Mouse (Mus musculus) MEL (cell line): Measurements from ENCODE around the gene Slc4a4. TPM values are rescaled to one million over a fixed set of nuclear protein-coding genes. Genes with fewer than 3 reads are reported as not detected.

Experiments
- DNase-seq: peaks from one replicate; pipeline ENCODE4 v3.0.0; 2011; ENCODE audit warnings: low read depth, low spot score
- H3K27ac ChIP-seq: 2 replicates; pipeline ENCODE4 v1.5.1; 2012; ENCODE audit warnings: low read depth, mild to moderate bottlenecking, control low read depth, low read length, moderate library complexity; ENCODE audit not compliant: control insufficient read depth
- H3K27me3 ChIP-seq, 2 experiments: fragments of 150-350 bp in 1 of 2; sonication (generic) in 1 of 2; 2 replicates each; pipeline ENCODE4 v1.6.1; 2012; ENCODE audit warnings: low read length in 2 of 2, mild to moderate bottlenecking in 2 of 2, improper control_type of control experiment in 1 of 2, moderate library complexity in 1 of 2; ENCODE audit not compliant: insufficient read depth in 2 of 2, control insufficient read depth in 1 of 2
- H3K36me3 ChIP-seq, 2 experiments: 2 replicates each; pipeline ENCODE4 v1.6.1; 2012 to 2014; ENCODE audit warnings: low read length in 2 of 2, improper control_type of control experiment in 1 of 2, inconsistent platforms in 1 of 2, mild to moderate bottlenecking in 1 of 2; ENCODE audit not compliant: insufficient read depth in 2 of 2, control insufficient read depth in 1 of 2
- H3K4me1 ChIP-seq, 2 experiments: fragments of 150-350 bp in 1 of 2; sonication (generic) in 1 of 2; 2 replicates each; pipeline ENCODE4 v1.6.1; 2012; ENCODE audit warnings: low read length in 2 of 2, improper control_type of control experiment in 1 of 2, mild to moderate bottlenecking in 1 of 2; ENCODE audit not compliant: insufficient read depth in 2 of 2, control insufficient read depth in 1 of 2
- H3K4me3 ChIP-seq, 2 experiments: fragments of 150-350 bp in 1 of 2; sonication (generic) in 1 of 2; 2 replicates each; pipeline ENCODE4 v1.5.1; 2012; ENCODE audit warnings: low read depth in 2 of 2, low read length in 2 of 2, mild to moderate bottlenecking in 2 of 2, moderate library complexity in 2 of 2, control low read depth in 1 of 2, improper control_type of control experiment in 1 of 2; ENCODE audit not compliant: control insufficient read depth in 1 of 2, insufficient read depth in 1 of 2
- H3K79me2 ChIP-seq: 2 replicates; pipeline ENCODE4 v1.6.1; 2012; ENCODE audit warnings: mild to moderate bottlenecking, low read length, moderate library complexity; ENCODE audit not compliant: control insufficient read depth, poor library complexity, insufficient read depth
- H3K9ac ChIP-seq: 2 replicates; pipeline ENCODE4 v1.6.1; 2012; ENCODE audit warnings: low read depth, mild to moderate bottlenecking, control low read depth, low read length, moderate library complexity; ENCODE audit not compliant: control insufficient read depth, poor library complexity, severe bottlenecking
- H3K9me3 ChIP-seq: fragments of 150-350 bp; sonication (generic); replicated peaks from 2 replicates; pipeline ENCODE4 v1.6.1; 2012; ENCODE audit warnings: mild to moderate bottlenecking, low read length, improper control_type of control experiment, moderate library complexity; ENCODE audit not compliant: insufficient read depth
- CHD1 ChIP-seq: IDR thresholded peaks from 2 replicates; pipeline ENCODE4 v1.6.1; 2012; ENCODE audit warnings: low read depth, mild to moderate bottlenecking, inconsistent platforms, low read length, improper control_type of control experiment
- CHD2 ChIP-seq: IDR thresholded peaks from 2 replicates; pipeline ENCODE4 v1.6.1; 2011; ENCODE audit warnings: low read length, improper control_type of control experiment
- CTCF ChIP-seq, 3 experiments: IDR thresholded peaks in 2 of 3; conservative IDR thresholded peaks in 1 of 3; 2 replicates each; pipeline ENCODE4 v1.5.1; 2011 to 2012; ENCODE audit warnings: low read length in 3 of 3, low read depth in 2 of 3, mild to moderate bottlenecking in 2 of 3, improper control_type of control experiment in 1 of 3, inconsistent platforms in 1 of 3, mixed read lengths in 1 of 3, moderate library complexity in 1 of 3; ENCODE audit not compliant: control insufficient read depth in 1 of 3, insufficient read depth in 1 of 3, poor library complexity in 1 of 3, severe bottlenecking in 1 of 3
- ELF1 ChIP-seq: IDR thresholded peaks from 2 replicates; pipeline ENCODE4 v1.6.1; 2014; ENCODE audit warnings: low read depth, mild to moderate bottlenecking, inconsistent platforms, low read length, improper control_type of control experiment, moderate library complexity
- EP300 ChIP-seq, 2 experiments: IDR thresholded peaks; 2 replicates each; pipeline ENCODE4 v1.6.1; 2011; ENCODE audit warnings: improper control_type of control experiment in 2 of 2, low read length in 2 of 2, low read depth in 1 of 2, mild to moderate bottlenecking in 1 of 2
- ETS1 ChIP-seq: IDR thresholded peaks from 2 replicates; pipeline ENCODE4 v1.6.1; 2012; ENCODE audit warnings: low read depth, mild to moderate bottlenecking, inconsistent platforms, low read length, improper control_type of control experiment, moderate library complexity
- GABPA ChIP-seq: IDR thresholded peaks from 2 replicates; pipeline ENCODE4 v1.6.1; 2012; ENCODE audit warnings: low read depth, mild to moderate bottlenecking, inconsistent platforms, low read length, improper control_type of control experiment, moderate library complexity
- GATA1 ChIP-seq: IDR thresholded peaks from 2 replicates; pipeline ENCODE4 v1.6.1; 2011; ENCODE audit warnings: low read depth, low read length, improper control_type of control experiment
- JUND ChIP-seq: IDR thresholded peaks from 2 replicates; pipeline ENCODE4 v1.6.1; 2011; ENCODE audit warnings: low read depth, mild to moderate bottlenecking, improper control_type of control experiment, low read length
- MAX ChIP-seq: IDR thresholded peaks from 2 replicates; pipeline ENCODE4 v1.6.1; 2011; ENCODE audit warnings: low read length, improper control_type of control experiment
- NELFE ChIP-seq: IDR thresholded peaks from 2 replicates; pipeline ENCODE4 v1.6.1; 2011; ENCODE audit warnings: low read depth, low read length, improper control_type of control experiment
- NRF1 ChIP-seq: IDR thresholded peaks from 2 replicates; pipeline ENCODE4 v1.6.1; 2014; ENCODE audit warnings: low read depth, mild to moderate bottlenecking, inconsistent platforms, low read length, improper control_type of control experiment, moderate library complexity; ENCODE audit not compliant: poor library complexity, insufficient read depth, severe bottlenecking
- POLR2AphosphoS5 ChIP-seq: IDR thresholded peaks from 2 replicates; pipeline ENCODE4 v1.6.1; 2012; ENCODE audit warnings: low read depth, borderline replicate concordance, mild to moderate bottlenecking, inconsistent platforms, low read length, moderate library complexity, mixed read lengths
- TAL1 ChIP-seq: IDR thresholded peaks from 2 replicates; pipeline ENCODE4 v1.6.1; 2012; ENCODE audit warnings: mild to moderate bottlenecking, inconsistent platforms, low read length, moderate library complexity, mixed read lengths
- TBP ChIP-seq: IDR thresholded peaks from 2 replicates; pipeline ENCODE4 v1.8.0; 2011; ENCODE audit warnings: low read depth, low read length, improper control_type of control experiment
- UBTF ChIP-seq: IDR thresholded peaks from 2 replicates; pipeline ENCODE4 v1.6.1; 2012; ENCODE audit warnings: low read depth, mild to moderate bottlenecking, inconsistent platforms, low read length, improper control_type of control experiment, moderate library complexity, borderline replicate concordance; ENCODE audit not compliant: insufficient read depth
- USF1 ChIP-seq: IDR thresholded peaks from 2 replicates; pipeline ENCODE4 v1.6.1; 2014; ENCODE audit warnings: low read depth, mild to moderate bottlenecking, inconsistent platforms, low read length, improper control_type of control experiment, moderate library complexity
- ZNF384 ChIP-seq: IDR thresholded peaks from 2 replicates; pipeline ENCODE4 v1.6.1; 2012; ENCODE audit warnings: low read depth, mild to moderate bottlenecking, inconsistent platforms, low read length, improper control_type of control experiment
- polyA plus RNA-seq, 2 experiments: library from polyadenylated mRNA; stranded (reverse) in 1 of 2; unstranded in 1 of 2; fragments of >175 nt in 1 of 2; fragments of >200 nt in 1 of 2; gene quantifications; 2 replicates each; pipeline versions ENCODE4 v1.2.1 to v1.2.4; 2012; ENCODE audit warnings: low replicate concordance in 2 of 2, low read depth in 1 of 2; ENCODE audit not compliant: insufficient read length in 2 of 2, insufficient read depth in 1 of 2, missing spikeins in 1 of 2
- total RNA-seq: library from RNA; depleted of rRNA; stranded (reverse); fragments of 300-350 nt; gene quantifications from 2 replicates; pipeline ENCODE4 v1.2.3, GENCODE M21; 2012

Slc4a4 gene
- total and polyA plus RNA-seq, 3 experiments, result not detected

GRCm38 (mm10) chr5:88903111-88903510, 16.5 kb downstream of the Slc4a4 start:
- Histone ChIP-seq H3K9me3 (no peaks in the 10 kb centered on the region), H3K36me3 (no peaks in the 10 kb centered on the region), H3K27ac (no peak overlapping the region), H3K27me3 (no peaks in the 10 kb centered on the region), H3K9ac (no peak overlapping the region), H3K4me1 (no peaks in the 10 kb centered on the region), H3K79me2 (no peaks in the 10 kb centered on the region), H3K4me3 (no peak overlapping the region)
- DNase-seq, result no peak
- TF ChIP-seq ELF1 (no peak), NELFE (no peak), EP300 (IDR thresholded peaks at IDR 0.05; ENCODE audit: low read depth in 1 of 2, low read length in 2 of 2) (no peak), CHD1 (no peak), TBP (no peak)

GRCm38 (mm10) chr5:88903526-88903925, 16.9 kb downstream of the Slc4a4 start:
- no peak overlapping the region for H3K27ac ChIP-seq
- no peaks in the 10 kb centered on the region for H3K9me3 ChIP-seq
- H3K4me1 ChIP-seq, result no peaks in the 10 kb centered on the region
- TF ChIP-seq GATA1, result no peak
- TF ChIP-seq POLR2AphosphoS5, result no peak
- TF ChIP-seq CTCF (IDR thresholded peaks at IDR 0.05 in 2 of 3, conservative IDR thresholded peaks at IDR 0.05 in 1 of 3; ENCODE audit: control insufficient read depth in 1 of 3, insufficient read depth in 1 of 3, low read depth in 2 of 3, low read length in 3 of 3, poor library complexity in 1 of 3, severe bottlenecking in 1 of 3), result no peak
- no peak for TF ChIP-seq TBP
- TF ChIP-seq ZNF384, result no peak
- TF ChIP-seq UBTF, result no peak
- TF ChIP-seq TAL1, result no peak
- TF ChIP-seq USF1, result no peak
- no peak for TF ChIP-seq EP300 (IDR thresholded peaks at IDR 0.05; ENCODE audit: low read depth in 1 of 2, low read length in 2 of 2)
- no peak for TF ChIP-seq CHD2
- no peak for TF ChIP-seq CHD1
- TF ChIP-seq ETS1, result no peak
- TF ChIP-seq NRF1, result no peak
- TF ChIP-seq JUND, result no peak
- no peak for TF ChIP-seq ELF1
- no peak for TF ChIP-seq MAX
- no peak for TF ChIP-seq GABPA
- H3K9ac ChIP-seq, result no peak overlapping the region
- H3K79me2 ChIP-seq, result no peaks in the 10 kb centered on the region
- DNase-seq, result no peak
- no peak overlapping the region for H3K4me3 ChIP-seq
- H3K27me3 ChIP-seq, result no peaks in the 10 kb centered on the region
- H3K36me3 ChIP-seq, result no peaks in the 10 kb centered on the region
